Mouse (Mus musculus): Measurements from ENCODE around the gene Sync.

DNA sequence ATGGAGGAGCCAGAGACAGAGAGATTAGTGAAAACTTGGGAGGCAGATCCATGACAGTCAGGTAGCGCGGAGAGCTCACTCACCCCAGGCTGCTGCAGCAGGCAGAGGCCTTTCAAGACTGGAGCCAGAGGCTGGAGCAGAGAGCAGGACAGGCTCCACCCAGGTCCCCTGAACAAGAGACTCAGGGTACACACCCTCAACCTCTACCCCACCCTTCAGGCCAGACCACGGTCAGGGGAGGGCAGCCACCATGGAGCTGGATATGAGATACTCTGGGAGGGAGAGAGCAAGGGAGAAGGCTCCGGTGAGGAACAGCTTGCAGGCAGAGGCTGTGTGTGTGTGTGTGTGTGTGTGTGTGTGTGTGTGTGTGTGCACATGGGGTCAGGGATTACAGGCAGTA is 21.2 kb upstream of the Sync start:
- no peak for TF ChIP-seq HCFC1 (IDR thresholded peaks at IDR 0.05; ENCODE audit: borderline replicate concordance, insufficient read depth, low read length)
- TF ChIP-seq ZNF384 (IDR thresholded peaks at IDR 0.05; ENCODE audit: low read depth, low read length): no peak
- no peak for TF ChIP-seq MAFK (IDR thresholded peaks at IDR 0.05; ENCODE audit: insufficient read depth, low read depth, low read length)
- no peak for TF ChIP-seq CHD2 (IDR thresholded peaks at IDR 0.05; ENCODE audit: low read depth, low read length)
